Mouse (Mus musculus): ENCODE measurements around the gene Gsg1. TPM values are rescaled to one million over a fixed set of nuclear protein-coding genes. Genes with fewer than 3 reads are reported as not detected.
A peak's percentile ranks its signal among the peaks of the same experiment; 100 is the strongest.

Gene Gsg1
- not detected for total RNA-seq (2021)
- long read RNA-seq, experiment 1, result 0 reads
- long read RNA-seq, experiment 2, result 0 reads

DNA sequence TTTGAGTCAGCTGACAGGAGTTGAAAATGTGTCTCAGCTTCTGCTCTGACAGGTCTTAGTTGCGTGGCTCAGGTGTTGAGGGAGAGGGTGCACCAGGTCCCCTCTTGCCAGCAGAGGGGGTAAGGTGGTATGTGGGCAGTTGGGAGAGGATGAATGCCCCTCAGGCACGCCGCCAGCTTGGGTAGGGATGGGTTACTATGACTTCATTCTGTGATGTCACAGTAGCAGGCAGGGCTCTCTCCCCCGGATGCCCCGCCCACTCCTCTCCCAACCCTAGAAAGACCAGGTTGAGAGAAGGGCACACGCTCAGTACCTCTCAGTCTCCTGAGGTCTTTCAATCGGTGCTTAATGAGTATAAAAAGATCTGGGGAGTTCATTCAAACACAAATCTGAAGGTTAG lies at the start of gene Gsg1:
TSS of gene Gsg1 (minus strand) at position 199 of the 400 bp plus-strand sequence.
- no peak for DNase-seq

DNA sequence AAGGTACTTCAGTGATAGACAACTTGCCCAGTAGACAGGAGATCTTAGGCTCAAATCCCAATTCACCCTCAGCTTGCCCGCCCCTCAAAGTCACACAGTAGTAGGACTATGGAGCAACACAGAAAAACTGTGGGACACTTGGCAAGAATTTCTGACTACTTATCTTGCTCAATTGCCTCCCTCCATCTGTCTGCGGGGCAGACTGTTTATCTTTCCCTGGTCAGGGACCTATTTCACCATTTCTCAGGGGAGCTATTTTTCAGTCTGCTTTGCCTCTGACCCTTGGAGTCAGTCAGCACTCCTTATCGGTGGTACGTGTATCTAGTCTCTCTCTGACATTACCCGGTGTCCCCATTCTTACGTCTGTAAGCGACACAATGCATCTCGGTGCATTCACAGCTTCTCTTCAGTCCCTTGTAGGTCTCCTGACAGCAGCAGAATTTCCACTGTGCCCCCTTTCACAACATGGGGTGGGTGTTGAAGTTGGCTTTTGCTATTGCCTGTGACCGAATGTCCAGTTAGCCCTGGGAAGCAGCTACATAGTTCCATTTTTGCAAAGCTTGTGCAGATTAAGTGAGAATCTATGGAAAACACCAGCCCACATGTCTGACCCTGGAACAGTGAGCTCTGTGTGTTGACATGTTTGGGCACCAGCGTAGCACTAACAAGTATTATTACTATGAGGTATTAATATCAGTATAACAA lies 48.4 kb upstream of the Gsg1 start:
- DNase-seq, result peak; percentile 22

DNA sequence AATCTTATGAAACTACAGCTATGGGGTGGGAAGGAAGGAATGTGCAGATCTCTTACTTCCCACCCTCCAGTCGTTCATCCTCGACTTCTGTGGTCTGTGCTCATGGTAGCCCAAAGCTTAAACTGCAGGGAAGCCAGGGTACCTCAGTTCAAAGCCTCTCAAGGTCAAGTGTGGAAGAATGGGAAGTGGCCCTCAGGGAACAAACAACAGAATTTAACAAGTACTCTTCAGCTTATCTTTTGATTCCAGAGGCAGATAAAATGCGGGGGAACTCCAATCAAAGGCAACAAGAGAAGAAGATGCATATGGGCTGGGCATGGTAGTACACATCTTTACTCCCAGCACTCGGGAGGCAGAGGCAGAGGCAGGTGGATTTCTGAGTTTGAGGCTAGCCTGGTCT lies 46.3 kb upstream of the Gsg1 start:
- DNase-seq, result no peak

DNA sequence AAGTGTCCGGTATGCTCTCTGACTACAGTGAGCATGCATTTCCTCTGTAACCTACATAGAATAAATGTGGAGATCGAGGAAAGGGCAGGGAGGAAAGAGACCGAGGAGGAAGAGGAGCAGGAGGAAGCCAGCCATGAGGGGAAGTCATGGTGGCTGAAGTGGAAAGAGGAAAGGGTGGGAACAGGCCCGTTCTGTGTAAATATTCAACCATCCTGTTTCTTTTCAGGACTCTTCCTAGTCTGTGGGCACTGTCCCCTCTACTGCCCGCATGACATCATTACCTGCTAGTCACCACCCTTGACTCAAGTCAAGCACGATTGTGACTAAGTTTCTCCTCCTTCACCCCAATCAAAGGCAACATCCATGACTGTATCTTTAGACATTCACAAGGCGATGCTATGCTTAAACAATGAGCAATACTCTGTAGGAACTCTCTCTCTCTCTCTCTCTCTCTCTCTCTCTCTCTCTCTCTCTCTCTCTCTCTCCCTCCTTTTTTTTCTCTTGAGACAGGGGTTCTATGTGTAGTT lies 44.9 kb upstream of the Gsg1 start:
- no peak for DNase-seq

DNA sequence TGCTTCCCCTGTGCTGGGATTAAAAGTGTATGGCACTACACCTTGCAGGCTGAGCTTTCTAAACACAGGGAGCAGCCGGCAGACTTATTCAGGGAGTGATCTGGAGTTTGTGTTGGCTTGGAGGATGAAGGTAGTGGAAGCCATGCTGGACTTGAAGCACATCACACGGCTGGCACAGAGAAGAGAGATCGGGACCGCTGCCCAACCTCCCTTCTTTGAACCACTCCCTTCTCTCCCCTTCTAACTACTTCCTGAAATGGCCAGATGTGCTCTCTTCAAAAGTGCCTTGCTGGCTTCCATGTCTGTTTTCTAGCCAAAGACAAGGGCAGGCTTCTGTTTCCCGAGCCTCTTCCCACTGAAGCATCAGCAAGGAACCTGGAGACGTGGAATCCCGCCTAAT lies 43.4 kb upstream of the Gsg1 start:
- no peak for DNase-seq

DNA sequence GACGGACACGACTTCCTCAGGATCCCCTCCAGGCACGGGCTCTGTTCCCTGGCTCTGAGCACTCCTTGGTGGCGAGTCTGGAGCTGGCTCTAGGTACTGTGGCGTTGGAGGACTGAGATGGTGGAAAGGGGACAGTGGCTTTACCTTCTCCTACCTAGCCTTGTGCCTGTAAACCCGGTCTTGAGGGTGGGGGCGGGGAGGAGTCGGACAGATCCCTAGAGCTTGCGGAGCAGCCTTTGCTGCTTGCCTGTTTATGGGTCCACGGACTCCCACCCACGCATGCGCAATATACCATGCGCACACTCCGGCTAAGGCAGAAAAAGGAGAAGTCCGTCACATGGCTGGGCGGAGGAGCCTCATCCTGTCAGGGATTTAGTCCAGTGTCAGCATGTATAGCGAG lies 42.1 kb upstream of the Gsg1 start:
- no peak for DNase-seq

DNA sequence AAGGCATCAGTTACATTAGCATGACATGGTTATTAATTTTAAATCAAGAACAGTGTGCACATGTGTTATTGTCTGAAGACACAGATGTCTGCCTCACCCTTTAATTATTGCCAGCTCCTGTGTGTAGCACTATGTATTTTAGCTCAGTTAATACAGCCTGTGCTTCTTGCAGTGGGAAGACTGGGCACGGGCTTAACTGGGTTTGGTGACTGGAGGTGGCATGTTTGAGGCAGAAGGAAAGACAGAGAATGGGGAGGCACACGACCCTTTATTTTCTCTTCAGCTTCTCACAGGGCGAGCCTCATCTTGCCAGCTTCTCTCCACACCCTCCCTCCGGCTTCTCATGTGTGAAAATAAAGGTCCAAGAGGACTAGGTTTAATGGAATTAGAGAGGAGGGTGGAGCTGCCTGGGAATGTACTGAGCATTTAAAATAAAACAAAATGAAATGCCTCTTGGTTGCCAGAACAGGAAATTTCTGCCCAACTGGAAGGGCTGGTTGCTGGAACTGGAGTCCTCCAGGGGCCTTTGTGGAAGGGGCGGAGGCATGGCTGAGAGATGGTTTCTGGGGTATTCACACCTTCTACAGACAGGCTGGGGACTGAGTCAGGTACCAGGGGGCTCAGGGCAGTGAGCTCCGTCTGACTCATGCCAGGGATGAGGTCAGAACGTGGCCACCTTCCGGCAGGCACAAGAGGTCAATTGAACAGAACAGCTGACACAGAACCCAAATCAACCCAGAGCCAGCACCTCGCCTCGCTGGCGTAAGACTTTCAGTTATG lies 41.1 kb upstream of the Gsg1 start:
- peak; percentile 13 for DNase-seq

DNA sequence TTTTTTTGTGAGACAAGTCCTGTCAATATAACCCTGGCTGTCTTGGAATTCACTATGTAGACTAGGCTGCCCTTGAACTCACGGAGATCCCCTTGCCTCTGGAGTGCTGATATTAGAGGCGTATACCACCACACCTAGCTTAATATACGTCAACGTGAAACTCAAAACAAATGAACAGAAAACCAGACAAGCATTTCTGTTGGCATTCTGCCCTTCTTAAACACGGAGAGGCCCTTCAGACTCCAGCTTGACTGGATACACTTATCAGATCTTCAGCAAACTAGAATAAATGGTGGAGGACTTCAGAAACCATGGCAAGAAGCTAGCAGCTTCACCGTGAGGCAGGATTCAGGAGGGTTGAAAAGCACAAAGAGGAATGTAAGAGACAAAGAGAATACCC lies 40.0 kb upstream of the Gsg1 start:
- no peak for DNase-seq

DNA sequence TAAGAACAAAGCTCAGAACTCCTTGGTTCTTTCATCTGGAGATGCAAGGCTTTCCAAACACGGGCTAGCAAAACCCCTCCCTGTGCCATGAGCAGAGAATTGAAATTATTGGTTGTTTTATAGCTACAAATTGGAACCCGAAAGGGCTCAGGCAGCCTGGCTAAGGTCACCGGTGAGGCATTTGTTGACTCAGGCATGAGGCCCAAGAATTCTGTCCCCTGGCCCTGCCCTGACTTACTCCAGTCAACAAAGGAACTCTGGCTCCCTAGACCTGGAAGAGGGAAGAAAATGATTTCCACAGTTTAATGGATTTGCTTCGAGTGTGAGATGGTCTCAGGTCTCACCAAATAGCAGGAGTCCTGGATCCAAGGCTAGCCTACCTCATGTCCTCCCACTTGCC lies 38.2 kb upstream of the Gsg1 start:
- DNase-seq, result peak; percentile 18

DNA sequence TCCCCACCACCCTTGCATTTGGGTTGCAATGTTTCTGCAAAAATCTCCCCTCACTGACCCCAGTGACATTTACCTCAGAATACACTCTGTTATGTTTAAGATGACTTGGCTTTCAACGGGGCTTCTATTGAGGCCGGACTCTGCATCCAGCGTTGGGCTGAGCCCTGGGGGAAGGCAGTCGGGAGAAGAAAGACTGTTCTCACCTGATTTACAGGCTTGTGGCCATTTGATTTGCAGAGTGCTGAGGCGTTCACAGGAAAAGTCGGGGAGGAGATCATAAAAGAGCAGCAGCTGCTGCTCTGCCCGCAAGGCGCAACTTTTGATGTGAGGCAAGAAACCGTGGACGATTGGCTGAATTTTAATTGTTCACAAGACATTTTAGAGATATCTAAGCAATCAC lies 25.7 kb upstream of the Gsg1 start:
- no peak for DNase-seq

DNA sequence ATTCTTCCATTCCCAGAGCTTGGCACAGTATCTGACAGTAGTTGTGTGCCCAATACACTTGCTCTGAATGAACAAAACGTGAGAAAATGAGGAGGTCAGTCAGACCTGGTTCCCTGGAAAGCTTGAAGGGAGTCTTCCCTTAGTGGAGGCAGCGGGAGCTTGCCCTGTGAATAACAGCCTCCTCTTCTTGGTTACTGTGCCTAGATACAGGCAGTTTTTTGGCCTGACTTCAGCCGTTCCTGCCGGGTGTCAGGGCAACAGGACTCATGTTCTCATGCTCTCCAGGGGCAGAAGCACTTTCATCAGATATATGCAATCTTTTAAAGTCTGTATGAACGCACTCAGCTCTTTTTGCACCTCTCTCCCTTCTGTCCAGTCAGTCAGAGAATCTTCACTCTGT lies 25.1 kb upstream of the Gsg1 start:
- DNase-seq, result peak; percentile 13

DNA sequence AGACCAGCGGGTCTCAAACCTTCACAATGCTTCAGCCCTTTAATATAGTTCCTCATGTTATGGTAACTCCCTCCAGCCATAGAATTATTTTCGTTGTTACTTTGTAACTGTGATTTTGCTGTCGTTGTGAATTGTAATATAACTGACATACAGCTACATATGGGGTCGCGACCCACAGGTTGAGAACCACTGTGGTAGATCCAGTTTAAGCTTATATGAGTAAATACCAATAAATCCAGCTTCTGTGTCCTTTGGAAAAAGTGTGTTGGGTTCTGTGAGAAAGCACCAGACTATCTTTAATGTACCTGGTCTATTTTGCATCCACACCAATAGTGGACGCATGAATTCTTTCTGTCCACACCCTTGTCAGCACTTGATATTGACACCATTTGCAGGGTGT lies 24.2 kb upstream of the Gsg1 start:
- DNase-seq, result no peak

DNA sequence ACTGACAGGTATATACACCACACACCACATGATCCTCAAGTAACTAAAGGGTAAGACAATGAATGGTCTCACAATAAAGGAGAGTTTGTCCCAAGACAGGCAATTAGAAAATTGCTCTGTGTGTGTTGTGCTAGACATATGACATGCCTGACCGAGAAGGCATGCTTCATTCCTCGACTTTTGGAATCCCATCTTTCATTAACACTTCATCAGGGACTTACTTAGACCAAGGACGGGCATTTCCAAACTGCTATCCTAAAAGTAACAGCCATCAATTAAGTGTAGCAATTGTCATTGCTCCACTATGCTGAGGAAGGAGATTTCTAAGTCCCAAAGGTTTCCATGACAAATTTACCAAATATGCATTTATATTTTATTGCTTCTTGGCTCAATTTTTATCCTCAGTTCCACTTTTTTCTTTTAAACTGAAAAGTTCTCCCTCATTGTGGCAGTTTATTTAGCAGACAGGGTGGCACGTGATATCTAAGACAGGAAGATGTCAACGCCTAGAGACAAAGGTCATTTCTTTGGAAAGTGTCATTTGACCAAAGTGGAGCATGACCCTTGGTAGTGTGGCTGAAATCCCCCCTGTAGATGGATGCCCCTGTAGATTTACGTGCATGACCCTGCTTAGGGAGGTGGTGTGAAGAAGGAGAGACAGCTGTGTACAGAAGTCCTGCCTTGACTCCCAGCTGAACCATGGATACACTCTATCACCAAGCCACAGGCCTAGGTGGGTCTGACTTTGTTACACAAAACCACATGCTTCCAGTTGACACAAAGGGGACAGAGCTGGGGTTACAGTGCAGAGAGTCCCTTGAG lies 22.5 kb upstream of the Gsg1 start:
- DNase-seq, result no peak

DNA sequence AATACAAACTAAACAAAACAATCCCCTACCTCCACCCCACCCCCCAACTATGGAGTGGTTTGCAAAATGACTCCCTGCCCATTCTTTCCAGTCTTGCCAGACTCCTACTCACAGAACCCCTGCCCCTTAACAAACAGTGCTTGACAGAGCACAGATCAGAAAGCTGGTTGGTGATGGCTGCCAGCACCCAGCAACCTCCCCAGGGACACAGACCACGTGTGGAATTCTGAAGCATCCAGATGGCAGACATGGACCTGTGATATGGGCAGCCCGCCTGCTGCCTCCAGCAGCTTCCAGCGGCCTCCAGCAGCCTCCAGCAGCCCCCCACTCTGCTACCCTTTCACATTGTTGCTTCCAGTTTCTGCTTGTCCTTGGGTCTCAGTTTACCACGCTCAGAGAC lies 21.1 kb upstream of the Gsg1 start:
- DNase-seq, result no peak

DNA sequence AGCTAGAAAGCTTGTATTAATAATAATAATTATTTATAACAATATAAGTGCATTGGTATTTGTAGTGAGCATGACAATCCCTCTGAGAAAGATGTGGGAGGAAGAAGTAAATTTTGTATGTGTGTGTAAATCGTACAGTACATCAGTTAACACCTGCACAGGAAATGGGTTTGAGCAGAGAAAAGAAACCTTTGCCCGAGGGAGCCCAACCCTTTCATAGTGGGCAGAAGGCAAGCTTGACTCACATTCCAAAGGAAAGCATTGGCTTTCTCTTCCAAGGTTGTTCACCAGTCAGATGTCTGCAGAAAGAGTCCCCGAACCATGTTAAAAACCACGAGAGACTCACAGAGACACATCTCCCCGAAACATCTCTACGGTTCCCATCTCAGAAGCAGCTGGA lies 18.9 kb upstream of the Gsg1 start:
- DNase-seq, result no peak

DNA sequence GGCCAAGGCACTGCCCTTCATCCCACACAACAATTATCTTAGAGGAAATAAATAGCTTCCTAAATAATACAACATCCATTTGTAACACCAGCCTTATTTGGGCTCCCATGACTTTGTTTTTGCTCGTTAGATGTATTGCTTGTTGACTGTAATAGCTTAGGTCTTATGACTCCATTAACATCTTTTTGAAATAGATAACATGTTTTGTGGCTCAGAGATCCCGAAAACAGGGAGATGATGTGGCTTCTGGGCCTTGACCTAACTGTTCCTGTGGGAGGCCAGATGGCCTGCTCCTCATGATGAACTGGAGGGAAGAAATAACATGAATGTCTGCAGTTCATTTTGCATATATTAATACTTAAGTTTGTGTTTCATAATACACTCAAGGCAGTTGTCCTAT lies 17.6 kb upstream of the Gsg1 start:
- DNase-seq, result no peak

DNA sequence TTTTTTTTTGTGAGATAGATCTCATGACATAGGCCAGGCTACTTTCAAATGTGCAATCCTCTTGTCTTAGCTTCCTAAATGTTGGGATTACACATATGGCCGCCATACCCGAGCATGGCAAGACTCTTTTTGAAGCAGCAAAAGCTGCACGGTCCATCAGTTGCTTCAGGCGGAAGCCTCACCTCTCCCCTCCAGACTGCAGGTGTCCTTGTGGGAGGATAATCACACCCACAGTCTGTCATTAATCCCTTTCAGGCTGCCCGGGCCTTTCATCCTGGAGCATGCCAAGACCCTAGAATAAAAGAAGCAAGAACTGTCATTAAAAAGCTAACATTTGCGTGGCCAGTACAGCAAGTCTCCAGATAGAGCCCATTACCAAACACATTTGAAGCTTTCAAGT lies 15.5 kb upstream of the Gsg1 start:
- DNase-seq, result no peak

DNA sequence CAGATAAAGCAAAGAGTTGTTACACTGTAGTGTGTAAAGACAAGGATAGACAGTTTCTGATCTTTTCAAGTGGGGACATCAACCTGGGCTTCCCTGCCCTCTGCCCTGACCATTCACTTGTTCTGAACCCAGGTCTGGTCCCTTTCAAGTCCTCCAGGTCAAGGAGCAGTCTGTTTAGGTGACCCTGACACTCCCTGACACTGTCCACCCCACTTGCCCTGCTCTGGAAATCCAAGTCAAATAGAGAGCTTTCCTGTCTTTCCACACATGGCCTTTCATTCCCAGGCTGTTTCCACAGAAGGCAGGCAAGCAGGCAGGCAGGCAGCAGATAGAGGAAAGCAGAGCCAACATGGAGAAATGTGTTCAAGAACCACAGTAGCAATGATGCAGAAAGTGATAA lies 14.2 kb upstream of the Gsg1 start:
- DNase-seq, result no peak

DNA sequence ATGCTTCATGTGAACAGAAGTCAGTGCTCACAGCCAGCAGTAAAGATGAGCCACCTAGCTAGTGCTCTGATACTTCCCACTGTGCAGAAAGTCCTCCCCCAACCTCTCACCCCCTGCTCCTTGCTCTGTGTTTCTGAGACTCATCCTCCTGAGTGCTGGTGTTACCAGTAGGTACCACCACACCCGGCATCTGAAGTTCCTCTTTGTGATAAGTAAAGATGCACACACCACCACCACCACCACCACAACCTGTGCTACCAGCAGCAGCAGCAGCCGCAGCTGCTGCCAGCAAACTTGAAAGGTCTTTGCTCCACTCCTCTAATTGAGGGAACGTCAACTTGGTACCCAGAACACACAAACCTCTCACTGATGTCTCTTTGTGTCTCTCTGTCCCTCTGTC lies 13.1 kb upstream of the Gsg1 start:
- DNase-seq, result no peak

DNA sequence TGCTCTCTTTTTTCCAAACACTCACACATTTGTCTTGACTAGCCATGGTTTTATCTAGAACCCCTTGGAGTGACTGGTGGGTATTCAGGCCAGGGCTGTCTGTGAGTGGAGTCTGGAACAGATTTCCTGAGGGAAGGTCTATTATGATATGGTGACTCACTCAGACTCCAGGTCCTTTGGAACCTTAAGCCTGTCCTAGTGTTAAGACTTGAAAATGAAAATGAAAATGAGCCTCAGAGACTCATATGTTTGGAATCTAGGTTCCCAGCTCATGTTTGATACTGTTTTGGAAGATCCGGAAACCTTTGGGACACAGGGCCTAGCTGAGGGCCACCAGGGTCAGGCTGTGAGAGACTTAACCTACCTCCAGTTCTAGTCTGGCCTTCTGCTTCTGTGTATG lies 11.9 kb upstream of the Gsg1 start:
- DNase-seq, result no peak

DNA sequence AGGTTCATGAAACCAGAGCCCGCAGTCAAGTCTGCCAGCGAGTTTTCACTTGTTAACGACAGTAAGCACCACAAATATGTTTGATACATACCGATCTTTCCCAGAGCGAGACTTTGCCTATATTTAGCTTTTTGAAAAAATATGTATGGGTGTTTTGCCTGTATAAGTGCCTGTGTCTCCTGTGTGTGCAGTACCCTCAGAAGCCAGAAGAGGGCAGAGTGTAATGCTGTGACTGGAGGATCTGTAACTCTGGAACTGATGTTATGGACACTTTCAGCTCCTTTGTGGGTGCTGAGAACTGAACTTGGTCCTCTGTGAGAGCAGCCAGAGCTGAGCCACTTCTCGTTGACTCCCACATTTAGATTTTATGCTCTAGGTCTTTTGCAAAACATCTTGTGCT lies 10.0 kb upstream of the Gsg1 start:
- DNase-seq, result no peak

DNA sequence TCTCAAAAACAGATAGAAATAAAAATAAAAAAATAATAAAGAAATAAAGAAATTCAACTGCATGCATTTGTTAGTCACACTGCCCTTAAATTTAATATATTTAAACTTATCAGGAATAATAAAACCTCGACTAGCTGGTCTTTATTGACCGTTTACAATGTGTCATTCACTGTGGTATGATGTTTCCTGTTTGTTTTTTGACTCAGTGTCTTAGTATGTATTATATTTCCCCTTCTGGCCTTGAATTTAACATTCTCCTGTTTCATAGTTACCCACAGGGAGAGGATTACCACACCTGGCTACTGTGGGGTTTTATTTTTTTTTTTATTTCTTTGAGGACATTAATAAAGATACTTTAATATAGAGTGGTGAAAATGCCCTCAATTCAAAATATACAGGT lies 8.4 kb upstream of the Gsg1 start:
- DNase-seq, result no peak

DNA sequence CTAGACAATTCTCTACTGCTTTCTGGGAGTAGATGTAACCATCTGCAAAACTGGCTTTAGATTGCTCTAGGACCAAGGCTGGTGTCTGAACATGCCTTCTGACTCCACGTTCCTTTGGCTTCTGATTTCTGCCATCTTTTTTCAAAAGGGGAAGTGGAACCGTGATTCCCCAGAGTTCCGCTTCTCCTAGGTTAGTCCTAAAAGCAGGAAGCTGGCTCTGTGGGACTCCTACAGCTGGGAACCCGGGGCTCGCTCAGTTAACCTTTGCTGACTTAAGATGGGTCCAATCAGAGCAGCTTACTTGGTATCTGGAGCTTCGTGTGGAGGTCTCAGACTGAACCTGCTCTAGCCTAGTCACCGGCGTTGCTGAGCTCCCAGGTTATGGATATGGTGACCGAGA lies 7.0 kb upstream of the Gsg1 start:
- DNase-seq, result no peak

All from adrenal gland, postnatal 10 days (tissue).